Mouse (Mus musculus): ENCODE measurements around the gene Arsg. TPM values are rescaled to one million over a fixed set of nuclear protein-coding genes. Genes with fewer than 3 reads are reported as not detected.

Gene Arsg
- total RNA-seq, 2 experiments from 2014 or later, result 0.84 to 0.86 TPM

DNA sequence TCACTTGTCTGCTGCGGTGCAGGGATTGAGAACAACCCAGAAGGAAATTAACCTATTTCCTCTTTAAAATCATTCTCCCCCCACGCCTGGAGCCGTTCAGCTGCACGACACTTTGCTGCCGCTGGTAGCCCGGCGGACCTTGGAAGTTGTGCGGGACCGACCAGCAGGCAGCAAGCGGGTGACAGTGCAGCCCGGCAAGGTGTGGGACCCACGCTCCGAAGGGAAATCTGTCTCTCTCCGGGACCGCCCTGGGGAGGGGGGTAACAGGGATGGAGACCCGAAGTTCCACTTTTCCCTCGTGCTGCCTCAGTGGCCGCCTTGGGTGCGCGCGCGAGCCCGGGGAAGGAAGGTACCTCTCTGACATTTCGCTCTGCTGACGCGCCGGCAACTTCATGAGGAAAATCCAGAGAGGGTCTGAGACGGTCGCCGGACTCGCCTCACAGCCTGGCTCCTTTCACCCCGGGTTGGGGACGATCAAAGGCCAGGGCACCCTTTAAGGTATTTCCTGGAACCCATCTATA is 943 bp upstream of the Arsg start:
- intact Hi-C loops (cut with DNase I), result loop anchor here (5.0 kb wide), 1 partner anchor 100 kb away; no protein-coding TSS in a partner anchor
- Histone ChIP-seq H3K27ac (peak overlapping the region; percentile 89), H3K4me3 (peak overlapping the region; percentile 91)
- TF ChIP-seq CTCF (IDR thresholded peaks at IDR 0.05), result 0 out of 2 replicates have a peak, but pooled peaks have one; percentile 2
- DNase-seq, result peak; percentile 58

DNA sequence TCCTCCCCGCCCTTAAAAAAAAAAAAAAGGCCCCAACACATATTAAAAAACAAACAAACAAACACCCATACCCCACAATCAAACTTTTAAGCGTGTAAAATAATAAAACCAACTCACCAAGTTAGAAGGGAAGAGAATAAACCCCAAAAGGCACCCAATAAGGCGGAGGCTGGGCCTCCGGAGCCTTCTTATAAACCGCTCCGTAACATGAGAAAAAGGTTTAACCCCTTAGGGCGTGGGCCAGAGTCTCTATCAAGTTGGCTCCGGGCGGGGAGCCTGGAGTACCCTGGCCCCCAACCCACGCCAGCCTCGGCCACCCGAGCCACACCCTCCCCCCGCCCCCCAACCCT is 378 bp upstream of the Arsg start:
- no peak for DNase-seq
- H3K4me3 ChIP-seq, result peak overlapping the region; percentile 91
- TF ChIP-seq CTCF (IDR thresholded peaks at IDR 0.05), result no peak
- intact Hi-C loops (cut with DNase I), result loop anchor here (5.0 kb wide), 1 partner anchor 100 kb away; no protein-coding TSS in a partner anchor
- peak overlapping the region; percentile 89 for H3K27ac ChIP-seq

DNA sequence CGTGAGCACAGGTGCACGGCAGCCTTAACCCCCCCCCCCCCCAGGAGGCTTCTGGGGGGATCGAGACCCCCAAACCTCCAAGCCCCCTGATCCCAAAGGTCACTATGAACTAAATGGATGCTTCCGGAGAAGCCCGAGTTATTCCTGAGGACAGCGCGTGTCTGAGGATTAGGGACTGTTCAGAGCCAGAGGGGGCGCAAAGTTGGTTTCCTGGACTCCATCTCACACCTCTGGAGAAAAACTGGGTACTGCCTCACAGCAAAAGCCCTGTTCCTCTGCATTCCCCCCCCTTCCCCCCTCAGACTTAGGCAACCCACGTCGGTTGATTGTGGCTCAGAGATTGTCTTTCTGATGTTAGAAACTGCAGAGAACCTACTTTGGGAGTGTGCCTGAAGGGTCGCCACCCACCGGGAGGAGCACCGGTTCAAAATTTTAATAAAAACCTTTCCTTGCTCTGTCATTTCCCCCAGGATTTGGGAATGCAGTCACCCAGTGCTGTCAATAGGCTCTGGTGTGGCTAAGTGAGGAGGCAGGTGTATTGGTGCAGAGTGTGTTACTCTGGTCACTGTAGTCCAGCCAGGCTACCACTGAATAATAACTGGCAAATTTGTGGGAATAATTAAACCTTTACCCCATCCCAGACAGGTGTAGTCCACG is 1.0 kb downstream of the Arsg start:
- H3K27ac ChIP-seq, result peak overlapping the region; percentile 89
- intact Hi-C loops (cut with DNase I), result loop anchor here (5.0 kb wide), 1 partner anchor 98 kb away; no protein-coding TSS in a partner anchor
- no peak for TF ChIP-seq CTCF (IDR thresholded peaks at IDR 0.05)
- H3K4me3 ChIP-seq, result peak overlapping the region; percentile 91
- DNase-seq, result no peak

DNA sequence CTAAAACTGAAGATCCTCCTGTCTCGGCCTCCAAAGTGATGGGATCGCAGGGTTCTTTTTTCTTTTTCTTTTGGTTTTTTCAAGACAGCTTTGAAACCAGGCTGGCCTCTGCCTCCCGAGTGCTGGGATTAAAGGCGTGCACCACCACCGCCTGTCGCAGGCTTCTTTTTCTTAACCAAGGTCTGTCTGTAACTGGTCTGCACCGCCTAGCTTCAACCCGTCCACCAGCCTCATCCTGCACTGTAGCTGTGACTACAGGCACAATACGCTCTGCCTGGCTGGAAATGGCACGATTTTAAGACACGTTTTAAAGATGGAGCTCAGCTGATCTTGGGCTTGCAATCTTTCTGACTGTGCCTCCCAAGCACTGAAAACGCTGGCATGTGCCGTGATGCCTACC is 1.7 kb downstream of the Arsg start:
- Histone ChIP-seq H3K27ac (no peak overlapping the region), H3K4me3 (no peak overlapping the region)
- TF ChIP-seq CTCF (IDR thresholded peaks at IDR 0.05), result no peak
- intact Hi-C loops (cut with DNase I), result loop anchor here (5.0 kb wide), 1 partner anchor 97 kb away; no protein-coding TSS in a partner anchor
- no peak for DNase-seq

DNA sequence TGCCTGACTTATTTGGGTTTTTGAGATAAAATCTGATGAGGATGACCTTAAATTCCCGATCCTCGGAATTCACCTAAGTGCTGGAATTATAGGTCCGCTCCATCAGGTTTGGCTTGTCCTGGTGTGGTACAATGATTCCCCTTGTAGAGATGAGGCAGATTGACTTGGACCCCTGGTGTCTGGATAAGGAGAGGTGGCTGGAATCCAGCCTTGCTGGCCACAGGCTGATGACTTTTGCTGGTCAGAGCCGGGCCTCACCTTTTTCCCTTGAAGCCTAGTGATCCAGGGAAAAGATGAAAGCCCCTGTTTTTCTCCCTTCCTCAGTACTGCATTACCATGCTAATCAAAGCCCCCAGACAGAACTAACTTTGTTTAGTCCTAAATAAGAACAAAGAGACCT is 2.5 kb downstream of the Arsg start:
- Histone ChIP-seq H3K27ac (no peak overlapping the region), H3K4me3 (no peak overlapping the region)
- TF ChIP-seq CTCF (IDR thresholded peaks at IDR 0.05), result no peak
- no peak for DNase-seq
- intact Hi-C loops (cut with DNase I), result no loop called here

DNA sequence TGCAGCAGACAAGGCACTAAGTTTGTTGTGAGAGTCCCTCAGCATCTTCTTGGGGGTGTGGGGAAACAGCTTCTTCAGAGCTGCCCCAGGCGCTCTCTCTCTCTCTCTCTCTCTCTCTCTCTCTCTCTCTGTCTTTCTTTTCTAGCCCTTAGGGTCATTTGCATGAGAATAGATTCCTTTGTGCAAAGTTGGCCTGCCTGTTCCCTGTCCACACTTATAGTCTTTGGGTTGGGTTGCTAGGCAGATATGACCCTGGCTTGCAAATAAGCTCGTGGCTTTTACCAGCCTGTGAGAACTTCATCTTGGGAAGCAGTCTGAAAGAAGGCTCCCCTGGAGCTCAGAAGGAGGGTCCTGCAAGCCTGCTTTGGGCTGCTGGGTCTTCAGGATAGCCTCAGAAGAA is 3.1 kb downstream of the Arsg start:
- Histone ChIP-seq H3K27ac (no peak overlapping the region), H3K4me3 (no peak overlapping the region)
- DNase-seq, result no peak
- intact Hi-C loops (cut with DNase I), result no loop called here
- no peak for TF ChIP-seq CTCF (IDR thresholded peaks at IDR 0.05)

DNA sequence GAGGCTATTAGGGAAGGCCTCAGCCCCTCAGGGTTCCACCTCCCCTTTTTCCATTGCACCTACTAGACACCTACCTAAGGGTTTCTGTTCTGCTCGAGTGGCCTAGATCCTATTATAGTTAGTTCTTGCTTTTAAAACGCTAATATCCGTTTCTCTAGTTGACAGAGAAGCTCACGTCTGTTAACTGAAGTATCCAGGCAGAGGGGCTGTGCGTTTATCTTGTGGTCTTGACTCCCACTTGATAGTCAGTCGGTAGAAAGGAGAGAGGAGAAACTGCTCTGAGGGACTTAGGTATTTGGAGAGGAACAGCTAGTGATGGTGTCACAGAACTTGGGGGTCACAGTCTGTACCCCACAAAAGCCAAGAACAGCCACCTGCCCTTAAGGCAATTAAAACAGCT is 3.5 kb downstream of the Arsg start:
- Histone ChIP-seq H3K27ac (no peak overlapping the region), H3K4me3 (no peak overlapping the region)
- no peak for DNase-seq
- intact Hi-C loops (cut with DNase I), result no loop called here
- TF ChIP-seq CTCF (IDR thresholded peaks at IDR 0.05), result no peak

DNA sequence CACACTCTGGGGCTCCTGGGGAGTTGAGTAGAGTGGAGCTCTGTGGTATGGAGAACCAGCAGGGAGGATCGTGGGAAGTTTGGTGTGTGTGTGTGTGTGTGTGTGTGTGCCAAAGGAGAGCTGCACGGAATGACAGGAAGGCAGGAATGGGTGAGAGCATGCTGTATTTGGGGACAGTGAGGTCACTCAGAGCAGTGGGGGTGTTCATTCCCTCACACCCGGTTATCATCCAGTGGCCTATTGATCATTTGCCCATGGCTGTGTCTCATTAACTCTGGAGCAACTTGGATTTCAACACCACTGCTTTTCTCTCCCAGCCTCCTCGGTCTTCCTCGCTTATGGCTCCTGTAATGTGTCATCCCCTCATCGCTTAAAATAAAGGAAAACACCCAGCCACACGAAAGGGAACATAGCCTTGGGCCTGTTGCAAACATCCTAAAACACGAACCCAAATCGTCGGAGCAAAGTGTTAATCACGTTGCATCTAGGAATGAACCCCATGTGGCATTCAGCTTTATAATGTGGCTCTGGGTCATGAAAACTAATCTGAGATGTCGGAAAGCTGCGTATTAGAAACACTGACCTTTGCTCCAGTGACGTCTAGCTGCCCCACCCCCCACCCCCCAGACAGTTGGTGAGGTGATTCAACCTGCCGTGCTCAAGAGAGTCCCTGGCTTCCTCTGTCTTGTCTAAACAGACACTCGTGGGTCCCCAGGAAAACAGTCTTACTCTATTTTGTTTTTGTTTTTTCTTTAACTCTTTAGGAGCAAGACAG is 4.6 kb downstream of the Arsg start:
- Histone ChIP-seq H3K4me3 (no peak overlapping the region), H3K27ac (no peak overlapping the region)
- intact Hi-C loops (cut with DNase I), result no loop called here
- TF ChIP-seq CTCF (IDR thresholded peaks at IDR 0.05), result no peak
- no peak for DNase-seq

DNA sequence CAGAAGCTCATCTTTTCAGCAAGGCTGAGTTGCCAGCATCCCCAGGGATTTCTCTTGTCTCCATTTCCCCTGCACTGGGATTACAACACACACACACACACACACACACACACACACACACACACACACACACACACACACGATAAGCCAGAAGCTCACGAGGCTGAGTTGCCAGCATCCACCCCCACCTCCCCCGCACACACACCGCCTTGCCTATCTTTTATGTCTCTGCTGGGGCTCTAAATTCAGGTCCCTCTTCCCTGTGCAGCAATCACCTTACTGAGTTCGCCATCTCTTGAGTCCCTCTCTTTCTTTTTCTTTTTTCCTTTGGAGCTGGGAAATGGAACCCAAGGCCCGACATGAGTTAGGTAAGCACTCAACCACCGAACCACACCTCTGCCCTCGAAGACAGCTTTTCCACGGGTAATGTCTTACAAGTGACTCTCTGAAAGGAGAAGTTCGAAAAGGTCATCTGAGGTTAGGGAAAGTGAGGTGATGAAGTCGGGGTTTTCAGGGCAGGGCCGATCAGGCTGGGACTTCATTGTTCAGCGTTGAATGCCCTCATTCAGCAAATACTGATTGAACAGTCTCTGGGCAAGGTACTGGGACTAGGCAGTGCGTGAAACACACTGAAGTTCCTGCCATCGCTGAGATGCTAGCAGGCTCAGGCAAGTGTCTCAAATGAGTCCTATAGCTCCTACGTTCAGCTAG is 6.6 kb downstream of the Arsg start:
- intact Hi-C loops (cut with DNase I), result no loop called here
- Histone ChIP-seq H3K27ac (no peak overlapping the region), H3K4me3 (no peak overlapping the region)
- DNase-seq, result no peak
- no peak for TF ChIP-seq CTCF (IDR thresholded peaks at IDR 0.05)

DNA sequence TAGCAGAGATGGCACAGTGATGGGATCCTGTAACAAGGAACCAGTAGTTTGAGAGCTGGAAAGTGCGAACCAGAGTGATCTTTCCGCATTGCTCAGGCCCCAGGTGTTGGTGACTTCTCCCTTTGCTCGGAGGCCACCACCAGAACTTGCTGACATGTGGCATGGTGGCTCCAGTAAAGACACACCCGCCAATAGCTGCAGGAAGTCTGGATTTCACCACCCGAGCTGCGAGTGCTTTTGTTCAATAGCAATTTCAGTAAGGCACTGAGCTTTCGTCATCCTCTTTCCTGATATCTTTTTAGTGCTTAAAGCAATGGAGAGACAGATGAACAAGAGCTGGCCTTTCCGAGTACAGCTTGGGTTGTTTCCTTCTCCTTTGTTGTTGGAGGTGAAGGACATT is 7.3 kb downstream of the Arsg start:
- no peak for DNase-seq
- TF ChIP-seq CTCF (IDR thresholded peaks at IDR 0.05), result no peak
- no peak overlapping the region for H3K4me3 ChIP-seq
- intact Hi-C loops (cut with DNase I), result no loop called here
- H3K27ac ChIP-seq, result no peak overlapping the region

DNA sequence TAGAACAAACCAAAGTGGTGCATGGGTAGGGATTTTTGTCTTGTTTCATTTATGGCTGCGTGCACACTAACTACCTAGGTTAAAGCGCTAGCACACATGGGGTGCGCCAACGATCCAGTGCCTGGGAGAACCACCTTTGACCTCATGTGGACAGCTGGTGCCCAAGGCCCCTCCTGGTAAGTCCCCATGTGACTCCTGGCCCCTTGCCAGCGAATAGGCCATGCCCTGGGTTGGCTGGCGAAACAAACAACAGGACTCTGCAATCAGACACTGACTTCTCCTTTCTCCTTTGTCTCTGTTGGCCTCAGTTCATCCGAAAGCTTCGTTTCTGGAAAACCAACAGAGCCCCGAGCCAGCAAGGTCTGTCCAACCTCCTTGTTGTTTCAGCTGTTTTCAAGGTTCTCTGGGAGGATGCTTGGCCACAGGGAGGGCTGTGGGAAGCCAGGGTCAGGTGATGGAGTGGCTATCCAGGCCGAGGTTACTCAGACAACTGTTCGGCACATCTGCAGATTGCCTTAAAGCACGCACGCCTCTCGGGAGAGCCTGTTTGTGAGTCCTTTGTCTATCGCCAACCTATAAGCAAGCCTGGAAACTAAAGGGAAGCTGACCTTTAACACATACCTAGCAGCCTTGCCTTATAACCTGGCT is 12.3 kb downstream of the Arsg start:
- intact Hi-C loops (cut with DNase I), result no loop called here
- H3K4me3 ChIP-seq, result no peak overlapping the region
- 0 out of 2 replicates have a peak overlapping the region, but pooled peaks have one; percentile 36 for H3K27ac ChIP-seq
- no peak for TF ChIP-seq CTCF (IDR thresholded peaks at IDR 0.05)
- peak; percentile 55 for DNase-seq

DNA sequence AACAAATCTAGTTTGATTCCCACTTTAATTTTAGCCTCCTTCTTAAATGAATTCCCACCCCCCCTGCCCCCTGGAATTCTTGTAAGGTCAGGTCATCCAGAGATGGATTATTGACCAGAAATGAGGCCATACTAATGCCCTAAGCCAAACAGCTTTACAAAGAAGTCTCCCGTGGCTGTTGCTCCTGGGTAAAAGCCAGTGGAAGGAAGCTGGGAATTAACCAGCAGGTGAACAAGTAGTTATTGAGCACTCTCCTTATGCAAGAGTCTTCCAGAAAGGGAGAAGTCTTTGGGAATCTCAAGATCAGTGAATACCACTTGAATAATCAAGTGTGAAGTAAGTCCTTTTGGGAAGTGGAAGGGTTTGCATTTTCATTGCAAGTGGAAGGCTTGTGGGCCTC is 13.9 kb downstream of the Arsg start:
- Histone ChIP-seq H3K27ac (no peak overlapping the region), H3K4me3 (no peak overlapping the region)
- TF ChIP-seq CTCF (IDR thresholded peaks at IDR 0.05), result no peak
- DNase-seq, result no peak
- intact Hi-C loops (cut with DNase I), result no loop called here

Data from gastrocnemius, adult 2 months (tissue).